Mouse (Mus musculus) heart, adult 2 months (tissue): ENCODE measurements around the gene Cadm1. TPM values are rescaled to one million over a fixed set of nuclear protein-coding genes. Genes with fewer than 3 reads are reported as not detected.

Experiments
- DNase-seq, 2 experiments: peaks; one replicate each; pipeline ENCODE4 v3.0.0; 2021
- H3K27ac ChIP-seq: fragments of 200-600 bp; 2 replicates; pipeline ENCODE4 v1.8.1; 2022
- H3K27me3 ChIP-seq: fragments of 200-500 bp; 2 replicates; pipeline ENCODE4 v1.6.1; 2012; ENCODE audit warnings: mild to moderate bottlenecking, low read length, inconsistent platforms, mixed read lengths; ENCODE audit not compliant: control insufficient read depth, insufficient read depth
- H3K36me3 ChIP-seq: fragments of 200-500 bp; 2 replicates; pipeline ENCODE4 v1.6.1; 2012; ENCODE audit warnings: low read length, inconsistent platforms; ENCODE audit not compliant: control insufficient read depth, insufficient read depth
- H3K4me1 ChIP-seq: fragments of 200-500 bp; 2 replicates; pipeline ENCODE4 v1.6.1; 2011; ENCODE audit warnings: low read length; ENCODE audit not compliant: control insufficient read depth, insufficient read depth
- H3K4me3 ChIP-seq: fragments of 200-600 bp; 2 replicates; pipeline ENCODE4 v1.8.1; 2022
- H3K79me2 ChIP-seq: fragments of 200-500 bp; replicated peaks from 2 replicates; pipeline ENCODE4 v1.6.1; 2012; ENCODE audit warnings: mild to moderate bottlenecking, inconsistent platforms, low read length, moderate library complexity, mixed read lengths; ENCODE audit not compliant: control insufficient read depth, insufficient read depth
- H3K9ac ChIP-seq: fragments of 200-500 bp; 2 replicates; pipeline ENCODE4 v1.6.1; 2012; ENCODE audit warnings: low read depth, mild to moderate bottlenecking, control low read depth, inconsistent platforms, low read length, mixed read lengths
- CTCF ChIP-seq: fragments of 200-600 bp; IDR thresholded peaks from 2 replicates; pipeline ENCODE4 v1.8.1; 2022; ENCODE audit warnings: antibody characterized with exemption, mild to moderate bottlenecking, moderate library complexity
- EP300 ChIP-seq: fragments of 200-500 bp; IDR thresholded peaks from 2 replicates; pipeline ENCODE4 v1.6.1; 2011; ENCODE audit warnings: low read depth, low read length, control low read depth; ENCODE audit not compliant: insufficient read depth
- POLR2A ChIP-seq: fragments of 200-500 bp; IDR thresholded peaks from 2 replicates; pipeline ENCODE4 v1.6.1; 2011; ENCODE audit warnings: mild to moderate bottlenecking, low read depth, low read length, control low read depth; ENCODE audit not compliant: insufficient read depth
- WGBS: fragments of 180-500 bp; shearing (Covaris S2); methylation state at CpG from one replicate; pipeline ENCODE4 v1.1.7; 2018; 5-methylcytosine and 5-hydroxymethylcytosine counted together
- intact Hi-C: fragments of 180-260 bp; cut with DNase I; formaldehyde crosslinking; loops from one replicate; pipeline ENCODE4 v1.15.1; 2025
- polyA plus RNA-seq: library from polyadenylated mRNA; depleted of rRNA; stranded (reverse); fragments of >200 nt; gene quantifications from 2 replicates; pipeline ENCODE4 v1.2.3, GENCODE M21; 2012
- total RNA-seq, 2 experiments: library from RNA; stranded (reverse); gene quantifications; 2 replicates each; pipeline ENCODE4 v1.2.3; 2021

The Cadm1 gene
- total and polyA plus RNA-seq, 3 experiments: 1.6 to 2.6 (median 2.4) TPM

GRCm38 (mm10) chr9:47766342-47766741, 236.4 kb downstream of the Cadm1 start:
- TF ChIP-seq POLR2A (no peak), CTCF (no peak), EP300 (no peak)
- WGBS: 74% methylated on average over 10 of the region's 10 CpGs
- no peak for DNase-seq
- H3K27ac ChIP-seq: no peak overlapping the region
- no peaks in the 10 kb centered on the region for H3K4me1 ChIP-seq
- no peaks in the 10 kb centered on the region for H3K79me2 ChIP-seq
- no peak overlapping the region for H3K9ac ChIP-seq
- no peak overlapping the region for H3K4me3 ChIP-seq
- H3K27me3 ChIP-seq: no peaks in the 10 kb centered on the region
- no peaks in the 10 kb centered on the region for H3K36me3 ChIP-seq
- intact Hi-C loops: no loop called here

- no peak overlapping the region for H3K9ac ChIP-seq
- H3K36me3 ChIP-seq: no peaks in the 10 kb centered on the region
- H3K4me1 ChIP-seq: peaks cover 1% of the 10 kb centered on the region; the same call in 1 of the 2 replicates
- 78% methylated on average over 11 of the region's 11 CpGs for WGBS
- DNase-seq: no peak
- no peaks in the 10 kb centered on the region for H3K27me3 ChIP-seq
- intact Hi-C loops: no loop called here
- H3K4me3 ChIP-seq: no peak overlapping the region
- TF ChIP-seq EP300 (no peak), CTCF (no peak), POLR2A (no peak)
- no peaks in the 10 kb centered on the region for H3K79me2 ChIP-seq
- no peak overlapping the region for H3K27ac ChIP-seq
These were observed 240.9 kb downstream of the Cadm1 start for GRCm38 (mm10) chr9:47770836-47771235.

GRCm38 (mm10) chr9:47771953-47772352, 242.0 kb downstream of the Cadm1 start:
- no peak overlapping the region for H3K4me3 ChIP-seq
- H3K27ac ChIP-seq: no peak overlapping the region
- no peak overlapping the region for H3K9ac ChIP-seq
- no peaks in the 10 kb centered on the region for H3K36me3 ChIP-seq
- no peak for DNase-seq
- TF ChIP-seq POLR2A (no peak), CTCF (no peak), EP300 (no peak)
- 13% methylated on average over 5 of the region's 5 CpGs for WGBS
- intact Hi-C loops: no loop called here
- H3K27me3 ChIP-seq: no peaks in the 10 kb centered on the region
- H3K4me1 ChIP-seq: peaks cover 1% of the 10 kb centered on the region; the same call in 1 of the 2 replicates
- H3K79me2 ChIP-seq: no peaks in the 10 kb centered on the region

DNA sequence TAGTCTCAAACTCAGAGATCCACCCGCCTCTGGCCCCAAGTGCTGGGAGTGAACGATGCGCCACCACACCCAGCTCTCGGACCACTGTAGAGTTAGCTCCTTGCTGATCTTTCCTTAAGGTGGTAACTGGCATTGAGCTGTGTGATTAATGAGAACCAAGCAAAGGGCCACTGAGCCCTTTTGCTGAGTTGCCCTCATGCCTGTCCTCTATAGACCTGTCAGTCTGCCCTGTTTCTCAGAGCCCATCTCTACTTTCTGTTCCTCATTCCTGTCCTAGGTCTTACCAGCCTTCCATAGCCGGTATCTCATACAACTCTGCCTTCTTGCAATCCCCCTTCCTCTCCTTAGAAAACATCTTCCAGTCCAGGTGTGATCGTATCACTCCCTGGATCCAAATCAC, 242.8 kb downstream of the Cadm1 start:
- 90% methylated on average over 6 of the region's 6 CpGs for WGBS

DNA sequence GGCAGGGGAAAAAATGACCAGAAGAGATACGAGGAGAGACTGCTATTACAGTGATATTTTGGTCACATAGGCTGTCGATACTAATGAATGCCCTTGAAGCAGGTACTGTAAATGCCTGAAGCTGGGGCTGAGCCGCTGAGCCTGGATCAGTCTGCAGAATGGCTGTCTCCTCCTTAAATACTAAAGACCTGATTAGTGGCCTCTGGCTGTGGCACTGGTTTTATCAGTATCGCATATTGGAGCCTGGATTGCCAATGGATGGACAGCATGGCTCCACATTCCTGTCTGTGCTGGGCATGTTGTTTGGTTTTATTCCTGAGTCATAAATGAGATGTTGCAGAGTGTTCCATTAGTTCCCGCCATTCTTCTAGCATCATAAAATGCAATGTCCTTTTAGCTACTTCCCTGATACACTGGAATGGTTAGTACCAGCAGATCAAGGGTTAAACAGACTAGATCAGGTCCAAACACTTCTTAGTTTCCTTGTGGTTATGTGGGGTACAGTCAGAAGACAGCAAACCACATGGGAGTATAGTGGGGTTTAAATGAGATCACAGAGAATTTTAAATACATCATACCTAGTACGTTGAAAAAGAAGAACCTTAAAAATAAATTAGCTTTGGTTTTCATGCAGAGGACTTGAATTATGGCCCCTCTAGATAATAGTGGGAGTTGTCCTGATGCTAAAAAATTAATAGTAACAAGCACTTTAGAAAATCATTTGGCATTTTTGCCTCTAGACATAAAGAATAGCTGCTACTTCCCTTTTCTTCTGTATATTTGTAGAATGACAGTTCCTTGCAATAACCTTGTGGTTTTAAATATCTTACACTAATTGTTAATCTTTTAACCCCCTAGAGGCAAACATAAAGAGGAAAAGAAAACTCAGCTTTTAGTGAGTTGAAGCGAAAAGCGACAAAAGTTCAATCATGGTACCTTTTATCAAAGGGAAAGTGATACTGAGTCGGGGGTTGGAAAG, 247.3 kb downstream of the Cadm1 start:
- Histone ChIP-seq H3K27ac (no peak overlapping the region), H3K27me3 (no peaks in the 10 kb centered on the region), H3K4me3 (no peak overlapping the region), H3K9ac (no peak overlapping the region), H3K4me1 (no peaks in the 10 kb centered on the region), H3K36me3 (no peaks in the 10 kb centered on the region), H3K79me2 (no peaks in the 10 kb centered on the region)
- DNase-seq: no peak
- no peak for TF ChIP-seq EP300
- no peak for TF ChIP-seq POLR2A
- no peak for TF ChIP-seq CTCF
- intact Hi-C loops: no loop called here
- 69% methylated on average over 9 of the region's 9 CpGs for WGBS

More for the DNA sequence above, 242.8 kb downstream of the Cadm1 start:
- H3K36me3 ChIP-seq: no peaks in the 10 kb centered on the region
- peaks cover 1% of the 10 kb centered on the region; the same call in 1 of the 2 replicates for H3K4me1 ChIP-seq
- no peak overlapping the region for H3K9ac ChIP-seq
- intact Hi-C loops: no loop called here
- no peak overlapping the region for H3K4me3 ChIP-seq
- DNase-seq: no peak
- H3K27ac ChIP-seq: no peak overlapping the region
- H3K79me2 ChIP-seq: no peaks in the 10 kb centered on the region
- no peaks in the 10 kb centered on the region for H3K27me3 ChIP-seq
- TF ChIP-seq EP300 (no peak), POLR2A (no peak), CTCF (no peak)

DNA sequence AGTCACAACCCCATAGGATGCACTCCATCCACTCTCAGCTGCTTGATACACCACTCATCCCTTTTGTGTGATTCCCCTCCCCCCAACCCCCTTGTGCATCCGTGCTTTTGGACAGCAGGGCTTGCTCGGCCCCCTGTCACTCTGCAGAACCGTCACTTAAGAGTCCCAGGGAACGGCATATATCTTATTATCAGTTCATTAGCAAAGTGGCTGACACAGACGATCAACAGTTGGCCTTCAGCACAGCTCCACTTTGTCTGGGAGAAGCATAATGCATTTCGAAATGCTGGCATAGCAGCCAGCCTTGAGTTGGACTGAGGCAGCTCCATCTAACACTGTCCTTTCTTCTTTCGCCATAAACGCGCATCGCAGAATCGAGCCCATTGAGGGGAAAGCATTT, 248.5 kb downstream of the Cadm1 start:
- intact Hi-C loops: no loop called here
- H3K9ac ChIP-seq: no peak overlapping the region
- no peaks in the 10 kb centered on the region for H3K4me1 ChIP-seq
- H3K79me2 ChIP-seq: no peaks in the 10 kb centered on the region
- WGBS: 49% methylated on average over 11 of the region's 11 CpGs
- TF ChIP-seq CTCF (no peak), POLR2A (no peak), EP300 (no peak)
- H3K4me3 ChIP-seq: no peak overlapping the region
- H3K27ac ChIP-seq: no peak overlapping the region
- H3K36me3 ChIP-seq: no peaks in the 10 kb centered on the region
- no peaks in the 10 kb centered on the region for H3K27me3 ChIP-seq
- DNase-seq: no peak
